Mouse (Mus musculus): ENCODE measurements at regions not wholly inside any gene's neighbourhood (a gene's known extent, or its start where the extent isn't known, plus 50 kb on each side); places are given as distances from the start of the nearest gene placed in this dataset.

GRCm38 (mm10) chr4:142956832-142957429 is 255.9 kb downstream of the Prdm2 start:
- peak; percentile 31 for DNase-seq

GRCm38 (mm10) chr4:142956376-142956775 is 256.4 kb downstream of the Prdm2 start:
- no peak for DNase-seq

- no peak for DNase-seq
Observed at GRCm38 (mm10) chr4:142953724-142954123, 259.1 kb downstream of the Prdm2 start.

GRCm38 (mm10) chr4:142952879-142953278 is 259.9 kb downstream of the Prdm2 start:
- no peak for DNase-seq

- DNase-seq: peak; percentile 8
Observed at GRCm38 (mm10) chr4:142947673-142948072, 265.1 kb downstream of the Prdm2 start.

GRCm38 (mm10) chr4:142933627-142934026 is 279.2 kb downstream of the Prdm2 start:
- no peak for DNase-seq

GRCm38 (mm10) chr4:142929245-142929644 is 283.6 kb downstream of the Prdm2 start:
- no peak for DNase-seq

GRCm38 (mm10) chr4:142927328-142928108 is 285.3 kb downstream of the Prdm2 start:
- no peak for DNase-seq

GRCm38 (mm10) chr4:142925111-142925510 is 287.7 kb downstream of the Prdm2 start:
- no peak for DNase-seq

- no peak for DNase-seq
Observed at GRCm38 (mm10) chr4:142909355-142909947, 303.3 kb downstream of the Prdm2 start.

- DNase-seq: no peak
Observed at GRCm38 (mm10) chr4:142908782-142909181, 304.0 kb downstream of the Prdm2 start.

- no peak for DNase-seq
Observed at GRCm38 (mm10) chr4:142903356-142904032, 309.3 kb downstream of the Prdm2 start.

- no peak for DNase-seq
Observed at GRCm38 (mm10) chr4:142900792-142901191, 312.0 kb downstream of the Prdm2 start.

GRCm38 (mm10) chr4:142898994-142899393 is 313.8 kb downstream of the Prdm2 start:
- no peak for DNase-seq

- no peak for DNase-seq
Observed at GRCm38 (mm10) chr4:142890711-142891110, 322.1 kb downstream of the Prdm2 start.

- no peak for DNase-seq
Observed at GRCm38 (mm10) chr4:142888891-142889290, 323.9 kb downstream of the Prdm2 start.

- DNase-seq: peak; percentile 14
Observed at GRCm38 (mm10) chr4:142887876-142888275, 324.9 kb downstream of the Prdm2 start.

- peak; percentile 44 for DNase-seq
Observed at GRCm38 (mm10) chr4:142880323-142880759, 332.5 kb downstream of the Prdm2 start.

GRCm38 (mm10) chr4:142876151-142876550 is 336.6 kb downstream of the Prdm2 start:
- no peak for DNase-seq

GRCm38 (mm10) chr4:142875105-142875504 is 337.7 kb downstream of the Prdm2 start:
- no peak for DNase-seq

GRCm38 (mm10) chr4:142866341-142866740 is 346.5 kb downstream of the Prdm2 start:
- DNase-seq: no peak

GRCm38 (mm10) chr4:142865593-142865992 is 347.2 kb downstream of the Prdm2 start:
- DNase-seq: no peak

- DNase-seq: no peak
Observed at GRCm38 (mm10) chr4:142863939-142864338, 348.9 kb downstream of the Prdm2 start.
